ENCODE assay signal across 19 mouse cellular contexts in genomic region chr6:30591851-30592404, GRCm38 (mm10). TPM values are rescaled to one million over a fixed set of nuclear protein-coding genes. Genes with fewer than 3 reads are reported as not detected.
A peak's percentile ranks its signal among the peaks of the same experiment; 100 is the strongest.
DNase-seq lines count a peak whose midpoint lies in the region; ATAC-seq lines count a peak whose summit lies in the region.
"Had no signal": no experiment of that assay in that cellular context is flagged by ENCODE, and none has a peak within 500 bp of the region (broad histone marks: within the 10 kb centered on the region; RNA-seq: fewer than 3 reads in every experiment).

No protein-coding gene starts in this region.

- no peak for ATAC-seq in neural tube, embryonic 13.5 days (ENCODE audit: low read depth)
- ATAC-seq in limb, embryonic 11.5 days (ENCODE audit: insufficient number of reproducible peaks, low FRiP score, low TSS enrichment, low read depth): no peak
- ATAC-seq: forebrain, embryonic 14.5 days; intestine, embryonic 15.5 days; Patski had no signal

- H3K27ac ChIP-seq in neural tube, embryonic 13.5 days (replicated peaks): peak overlapping the region; percentile 46
- H3K27ac ChIP-seq in limb, embryonic 11.5 days (replicated peaks; ENCODE audit: low read depth, low read length): peak overlapping the region; percentile 9; the same call in 1 of the 2 replicates
- H3K27ac ChIP-seq: heart, adult 2 months; intestine, embryonic 15.5 days had no signal

- no peak overlapping the region for H3K4me2 ChIP-seq in neural tube, embryonic 13.5 days
- H3K4me2 ChIP-seq in limb, embryonic 11.5 days (ENCODE audit: low read depth, severe bottlenecking): no peak overlapping the region
- H3K4me2 ChIP-seq: intestine, embryonic 15.5 days had no signal

- WGBS in neural tube, embryonic 13.5 days: 52% methylated on average over 5 of the region's 5 CpGs
- 8% methylated on average over 5 of the region's 5 CpGs for WGBS in limb, embryonic 11.5 days

- no peaks in the 10 kb centered on the region for H3K9me3 ChIP-seq in neural tube, embryonic 13.5 days
- H3K9me3 ChIP-seq in limb, embryonic 11.5 days (ENCODE audit: control insufficient read depth, low read length): no peaks in the 10 kb centered on the region
- H3K9me3 ChIP-seq: intestine, embryonic 15.5 days had no signal

- H3K4me1 ChIP-seq in neural tube, embryonic 13.5 days (replicated peaks): peaks cover 60% of the 10 kb centered on the region
- H3K4me1 ChIP-seq in limb, embryonic 11.5 days (ENCODE audit: control insufficient read depth, insufficient read depth, low read length): peaks cover 20% of the 10 kb centered on the region
- H3K4me1 ChIP-seq: intestine, embryonic 15.5 days had no signal

- no peaks in the 10 kb centered on the region for H3K27me3 ChIP-seq in neural tube, embryonic 13.5 days
- H3K27me3 ChIP-seq in limb, embryonic 11.5 days (ENCODE audit: control insufficient read depth, insufficient read depth, low read length): no peaks in the 10 kb centered on the region
- H3K27me3 ChIP-seq: intestine, embryonic 15.5 days; Patski had no signal

- H3K9ac ChIP-seq in neural tube, embryonic 13.5 days: no peak overlapping the region
- no peak overlapping the region for H3K9ac ChIP-seq in limb, embryonic 11.5 days (ENCODE audit: low read length)
- H3K9ac ChIP-seq: intestine, embryonic 15.5 days had no signal

- no peak for DNase-seq in neural tube, embryonic 10.5 days (ENCODE audit: extremely low spot score, low spot score)
- DNase-seq in embryo, embryonic 10.5 days (ENCODE audit: low spot score): peak; percentile 73
- peak; percentile 51 for DNase-seq in limb, embryonic 11.5 days (ENCODE audit: low spot score)
- DNase-seq in layer of hippocampus, postnatal 36 days: no peak
- no peak for DNase-seq in spleen, postnatal 14 days (ENCODE audit: low spot score in 2 of 2)
- DNase-seq in spleen, postnatal 4 days (ENCODE audit: low spot score in 2 of 2): no peak
- DNase-seq: cerebellum, adult 2 months; heart, adult 2 months; kidney, postnatal 10 days; layer of hippocampus, adult 9-11 months; lung, adult 2 months had no signal

- H3K36me3 ChIP-seq in neural tube, embryonic 13.5 days: no peaks in the 10 kb centered on the region
- H3K36me3 ChIP-seq in limb, embryonic 11.5 days (ENCODE audit: control insufficient read depth, insufficient read depth, low read length): no peaks in the 10 kb centered on the region
- H3K36me3 ChIP-seq: intestine, embryonic 15.5 days had no signal

- H3K4me3 ChIP-seq in neural tube, embryonic 13.5 days: no peak overlapping the region
- no peak overlapping the region for H3K4me3 ChIP-seq in limb, embryonic 11.5 days (ENCODE audit: low read depth, low read length)
- H3K4me3 ChIP-seq: heart, adult 2 months; intestine, embryonic 15.5 days had no signal

RNA-seq across cellular contexts. Expression of gene Cpa5, which starts 18.9 kb away (rescaled TPM):
- polyA plus RNA-seq in neural tube, embryonic 13.5 days (2015; fragmentation: Nextera tagmentation; extraction: Ambion mirVana): not detected in 2 replicates
- polyA plus RNA-seq in limb, embryonic 11.5 days (2014; fragmentation: Nextera tagmentation; extraction: Ambion mirVana): 0.33 and 0.55 TPM in 2 replicates
- total RNA-seq in layer of hippocampus, postnatal 36 days (2021): not detected
- total RNA-seq: gastrocnemius, adult 18-20 months; heart, adult 2 months; left cerebral cortex, postnatal 10 days; liver, adult 2 months had no signal
- polyA plus RNA-seq: cerebellum, adult 2 months; heart, adult 2 months; liver, adult 2 months; lung, adult 2 months had no signal

RNA-seq across cellular contexts. Expression of gene Cpa4, which starts 23.8 kb away (rescaled TPM):
- polyA plus RNA-seq in neural tube, embryonic 13.5 days (2015; fragmentation: Nextera tagmentation; extraction: Ambion mirVana): 0.59 and 0.87 TPM in 2 replicates
- polyA plus RNA-seq in limb, embryonic 11.5 days (2014; fragmentation: Nextera tagmentation; extraction: Ambion mirVana): 1.6 and 1.7 TPM in 2 replicates
- total RNA-seq in layer of hippocampus, postnatal 36 days (2021): not detected
- total RNA-seq: gastrocnemius, adult 18-20 months; heart, adult 2 months; liver, adult 2 months had no signal
- polyA plus RNA-seq: heart, adult 2 months; liver, adult 2 months; Patski had no signal

RNA-seq across cellular contexts. Expression of gene Cpa1, which starts 47.1 kb away (rescaled TPM):
- polyA plus RNA-seq in neural tube, embryonic 13.5 days (2015; fragmentation: Nextera tagmentation; extraction: Ambion mirVana): 0.25 and 0.52 TPM in 2 replicates
- 0.27 TPM in 1 of 2 replicates, not detected in the other for polyA plus RNA-seq in limb, embryonic 11.5 days (2014; fragmentation: Nextera tagmentation; extraction: Ambion mirVana)
- not detected for total RNA-seq in layer of hippocampus, postnatal 36 days (2021)
- total RNA-seq: gastrocnemius, adult 18-20 months; left cerebral cortex, postnatal 10 days had no signal
- polyA plus RNA-seq: cerebellum, adult 2 months; cortical plate, adult 2 months; Patski had no signal

RNA-seq across cellular contexts. Expression of gene Cpa2, which starts 50.5 kb away (rescaled TPM):
- 6.2 and 7.8 TPM in 2 replicates for polyA plus RNA-seq in neural tube, embryonic 13.5 days (2015; fragmentation: Nextera tagmentation; extraction: Ambion mirVana)
- 89.6 and 94.4 TPM in 2 replicates for polyA plus RNA-seq in limb, embryonic 11.5 days (2014; fragmentation: Nextera tagmentation; extraction: Ambion mirVana)
- total RNA-seq in layer of hippocampus, postnatal 36 days (2021): 1 to 10 TPM in 1 of 2 experiments, under 1 TPM in 1; 0.92 to 2.0 TPM
- total RNA-seq: gastrocnemius, adult 18-20 months; heart, adult 2 months had no signal
- polyA plus RNA-seq: liver, adult 2 months; Patski had no signal

Comparison
In these comparisons a context has a peak if more than half of its experiments do, and no peak if none do; other contexts are left out.
1. DNase-seq: peak in embryo, embryonic 10.5 days (single experiment) and limb, embryonic 11.5 days (single experiment); none in neural tube, embryonic 10.5 days (single experiment), layer of hippocampus, postnatal 36 days (0 of 2), spleen, postnatal 14 days (0 of 2) and spleen, postnatal 4 days (0 of 2).